Mouse (Mus musculus): Measurements from ENCODE around the gene Tmem132b. TPM values are rescaled to one million over a fixed set of nuclear protein-coding genes. Genes with fewer than 3 reads are reported as not detected.

The Tmem132b gene
- polyA plus RNA-seq, 1 experiment: 0.36 TPM

DNA sequence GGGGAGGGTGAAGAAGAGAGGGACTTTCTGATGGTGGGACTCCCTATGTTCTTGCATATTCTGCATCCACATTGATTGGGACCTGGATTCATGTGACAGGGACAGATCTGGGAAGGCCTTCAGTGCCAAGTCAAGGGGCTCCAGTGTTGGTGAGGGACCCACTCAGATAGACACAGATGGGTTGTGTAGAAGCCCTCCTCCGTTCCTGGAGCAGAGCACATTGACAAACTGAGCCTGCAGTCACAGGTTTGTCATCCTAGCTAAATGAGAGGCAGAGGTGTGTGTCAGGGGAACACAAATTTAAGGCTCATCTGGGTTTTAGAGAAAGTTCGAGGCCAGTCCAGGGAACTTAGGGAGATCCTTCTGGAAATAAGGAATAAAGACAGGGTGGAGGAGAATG lies 51.7 kb downstream of the Tmem132b start:
- no peak overlapping the region for H3K27ac ChIP-seq (replicated peaks; ENCODE audit: low read depth, low read length)
- no peaks in the 10 kb centered on the region for H3K4me1 ChIP-seq (ENCODE audit: control insufficient read depth, insufficient read depth, insufficient read length, low read length)
- H3K4me3 ChIP-seq (ENCODE audit: insufficient read depth, low read depth, low read length): no peak overlapping the region

DNA sequence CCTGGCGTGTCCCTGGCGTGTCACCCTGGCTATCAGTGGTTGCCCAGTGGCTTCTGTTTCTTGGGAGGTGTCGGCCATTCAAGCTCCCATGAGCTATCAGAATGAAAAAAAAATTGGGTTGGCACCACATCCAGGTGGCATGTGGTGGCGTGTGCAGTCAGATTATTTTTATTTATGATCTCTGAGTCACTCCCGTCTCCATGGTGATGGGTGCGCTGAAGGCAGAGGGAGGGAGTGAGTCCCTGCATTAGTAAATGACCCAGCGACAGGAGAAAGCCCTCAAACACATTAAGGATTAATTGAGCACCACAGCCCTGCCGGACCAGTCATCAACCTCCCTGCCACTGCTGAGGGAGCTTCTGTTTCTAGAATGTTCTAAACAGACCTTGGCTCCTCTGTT lies 52.3 kb downstream of the Tmem132b start:
- no peak overlapping the region for H3K4me3 ChIP-seq (ENCODE audit: insufficient read depth, low read depth, low read length)
- H3K27ac ChIP-seq (replicated peaks; ENCODE audit: low read depth, low read length): no peak overlapping the region
- no peaks in the 10 kb centered on the region for H3K4me1 ChIP-seq (ENCODE audit: control insufficient read depth, insufficient read depth, insufficient read length, low read length)

DNA sequence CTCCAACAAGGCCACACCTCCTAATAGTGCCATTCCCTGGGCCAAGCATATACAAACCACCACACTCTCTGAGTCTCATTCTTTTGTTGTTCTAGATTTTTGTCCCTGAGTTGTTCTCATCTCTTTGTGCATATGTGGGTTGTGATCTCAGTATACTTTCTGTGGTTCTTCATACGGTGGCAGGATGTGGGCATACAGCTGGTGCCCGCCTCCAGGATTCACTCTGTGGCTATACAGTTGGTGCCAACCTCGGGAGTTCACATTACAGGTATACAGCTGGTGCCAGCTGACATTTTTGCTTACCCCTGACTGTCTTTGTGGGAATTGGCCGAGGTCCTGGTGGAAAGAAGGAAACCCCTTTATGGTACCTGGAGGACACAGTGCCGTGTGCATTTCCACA lies 53.6 kb downstream of the Tmem132b start:
- H3K4me3 ChIP-seq (ENCODE audit: insufficient read depth, low read depth, low read length): no peak overlapping the region
- no peak overlapping the region for H3K27ac ChIP-seq (replicated peaks; ENCODE audit: low read depth, low read length)
- H3K4me1 ChIP-seq (ENCODE audit: control insufficient read depth, insufficient read depth, insufficient read length, low read length): no peaks in the 10 kb centered on the region; the same call in 1 of the 2 replicates

DNA sequence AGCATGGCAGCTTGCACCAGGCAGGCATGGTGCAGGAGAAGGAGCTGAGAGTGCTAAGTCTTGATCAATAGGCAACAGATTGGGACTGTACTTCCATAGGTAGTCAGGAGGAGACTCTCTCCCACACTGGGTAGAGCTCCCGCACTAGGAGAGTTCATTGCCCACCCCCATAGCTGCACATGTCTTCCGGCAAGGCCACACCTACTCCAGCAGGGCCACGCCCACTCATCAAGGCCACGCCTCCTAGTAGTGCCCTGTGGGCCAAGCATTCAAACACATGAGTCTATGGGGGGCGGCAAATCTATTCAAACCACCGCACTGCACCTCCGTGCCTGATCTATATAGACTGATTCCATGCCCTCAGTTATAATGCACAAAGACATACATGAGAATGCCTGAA lies 56.6 kb downstream of the Tmem132b start:
- Histone ChIP-seq H3K4me3 (ENCODE audit: insufficient read depth, low read depth, low read length) (no peak overlapping the region), H3K4me1 (ENCODE audit: control insufficient read depth, insufficient read depth, insufficient read length, low read length) (no peaks in the 10 kb centered on the region; the same call in 1 of the 2 replicates), H3K27ac (replicated peaks; ENCODE audit: low read depth, low read length) (no peak overlapping the region)

DNA sequence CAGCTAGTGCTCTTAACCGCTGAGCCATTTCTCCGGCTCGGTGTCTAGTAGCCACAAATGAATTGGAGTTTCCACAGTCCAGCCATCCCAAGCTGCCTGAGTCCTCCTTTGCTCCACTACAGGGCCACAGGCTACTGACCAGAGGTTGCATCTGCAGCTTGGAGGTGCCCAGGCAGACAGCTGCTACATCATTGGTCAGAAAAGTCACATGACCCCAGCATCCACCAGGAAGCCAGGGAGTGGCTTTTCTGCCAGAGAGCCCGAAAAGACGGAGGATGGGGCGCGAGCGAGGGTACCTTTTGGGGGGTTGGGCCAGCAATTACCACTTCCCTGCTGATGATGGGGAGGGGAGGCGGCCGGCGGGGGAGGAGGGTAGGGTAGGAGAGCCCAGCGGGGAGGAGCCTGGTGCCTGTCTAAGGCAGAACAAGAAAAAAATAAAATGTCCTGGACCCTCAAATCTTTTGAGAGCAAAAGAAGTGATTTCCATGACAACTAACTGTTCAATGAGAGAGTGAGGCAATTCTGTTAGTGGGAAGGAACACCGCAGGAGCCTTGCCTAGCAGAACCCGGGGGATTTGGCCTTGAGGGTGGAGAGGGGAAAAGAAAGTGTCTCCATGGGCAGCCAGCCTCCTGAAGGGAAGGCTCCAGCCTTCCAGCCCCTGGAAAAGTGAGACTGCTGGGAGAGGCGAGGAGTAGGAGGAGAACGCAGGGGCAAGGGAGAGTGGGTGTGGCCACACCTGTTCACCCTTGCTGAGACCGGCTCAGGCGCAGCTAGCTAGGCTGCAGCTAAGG lies 57.5 kb downstream of the Tmem132b start:
- H3K4me1 ChIP-seq (ENCODE audit: control insufficient read depth, insufficient read depth, insufficient read length, low read length): no peaks in the 10 kb centered on the region; the same call in 1 of the 2 replicates
- no peak overlapping the region for H3K27ac ChIP-seq (replicated peaks; ENCODE audit: low read depth, low read length)
- H3K4me3 ChIP-seq (ENCODE audit: insufficient read depth, low read depth, low read length): no peak overlapping the region

DNA sequence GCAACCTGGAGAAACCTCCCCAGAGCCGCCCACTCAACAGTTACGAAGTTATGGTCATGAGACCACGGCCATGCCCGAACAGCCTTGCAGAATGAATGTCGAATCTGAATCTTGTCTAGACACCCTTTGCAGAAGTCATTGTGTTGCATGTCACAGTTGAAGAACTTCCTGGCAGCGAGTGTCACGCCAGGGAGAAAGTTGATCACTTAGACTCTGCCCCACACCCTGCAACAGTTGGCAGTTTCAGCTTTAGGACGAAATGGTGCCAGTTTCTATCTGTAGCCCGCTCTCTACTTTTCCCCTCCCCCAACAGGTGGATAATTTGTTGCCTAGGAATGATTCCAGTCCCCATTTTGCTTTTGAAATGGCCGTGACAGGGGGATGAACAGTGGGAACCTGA lies 66.5 kb downstream of the Tmem132b start:
- Histone ChIP-seq H3K4me3 (ENCODE audit: insufficient read depth, low read depth, low read length) (no peak overlapping the region), H3K4me1 (ENCODE audit: control insufficient read depth, insufficient read depth, insufficient read length, low read length) (no peaks in the 10 kb centered on the region), H3K27ac (replicated peaks; ENCODE audit: low read depth, low read length) (no peak overlapping the region)

DNA sequence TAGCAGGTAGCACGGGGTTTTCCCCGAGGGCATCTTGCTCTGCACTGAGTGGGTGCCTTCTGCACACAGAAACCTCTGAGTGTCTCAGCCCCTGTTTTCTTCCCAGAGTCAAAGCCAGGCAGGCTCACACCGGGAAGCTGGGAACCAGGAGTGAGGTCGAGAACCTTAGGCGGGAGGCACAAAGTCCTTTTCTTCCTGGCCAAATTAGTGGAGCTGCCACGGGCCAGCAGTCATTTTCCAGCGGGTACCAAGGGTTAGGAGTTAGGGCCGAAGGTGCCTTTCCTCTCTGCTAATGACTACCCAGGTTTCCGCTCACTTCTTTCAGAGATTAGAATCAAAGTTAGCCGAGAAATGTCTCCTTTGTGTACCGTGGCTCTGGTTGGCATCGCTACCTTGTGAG lies 75.6 kb downstream of the Tmem132b start:
- Histone ChIP-seq H3K4me1 (ENCODE audit: control insufficient read depth, insufficient read depth, insufficient read length, low read length) (no peaks in the 10 kb centered on the region), H3K4me3 (ENCODE audit: insufficient read depth, low read depth, low read length) (no peak overlapping the region), H3K27ac (replicated peaks; ENCODE audit: low read depth, low read length) (no peak overlapping the region)

DNA sequence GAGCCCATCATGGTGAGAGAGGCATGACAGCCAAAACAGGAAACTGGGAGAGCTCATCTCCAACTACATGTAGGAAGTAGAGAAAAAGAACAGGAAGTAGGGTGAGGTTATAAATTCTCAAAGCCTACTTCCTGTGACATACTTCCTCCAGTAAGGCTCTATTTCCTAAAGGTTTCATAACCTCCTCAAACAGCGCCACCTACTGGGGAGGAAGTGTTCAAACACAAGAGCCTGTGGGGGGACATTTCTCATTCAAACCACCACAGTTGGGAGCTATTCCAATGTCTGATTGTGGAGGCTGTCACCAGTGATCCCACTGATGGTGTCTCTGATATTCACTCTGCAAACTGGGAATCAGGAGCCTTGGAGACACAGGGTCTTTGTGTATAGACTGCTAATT lies 78.4 kb downstream of the Tmem132b start:
- Histone ChIP-seq H3K4me1 (ENCODE audit: control insufficient read depth, insufficient read depth, insufficient read length, low read length) (no peaks in the 10 kb centered on the region), H3K4me3 (ENCODE audit: insufficient read depth, low read depth, low read length) (no peak overlapping the region), H3K27ac (replicated peaks; ENCODE audit: low read depth, low read length) (no peak overlapping the region)

DNA sequence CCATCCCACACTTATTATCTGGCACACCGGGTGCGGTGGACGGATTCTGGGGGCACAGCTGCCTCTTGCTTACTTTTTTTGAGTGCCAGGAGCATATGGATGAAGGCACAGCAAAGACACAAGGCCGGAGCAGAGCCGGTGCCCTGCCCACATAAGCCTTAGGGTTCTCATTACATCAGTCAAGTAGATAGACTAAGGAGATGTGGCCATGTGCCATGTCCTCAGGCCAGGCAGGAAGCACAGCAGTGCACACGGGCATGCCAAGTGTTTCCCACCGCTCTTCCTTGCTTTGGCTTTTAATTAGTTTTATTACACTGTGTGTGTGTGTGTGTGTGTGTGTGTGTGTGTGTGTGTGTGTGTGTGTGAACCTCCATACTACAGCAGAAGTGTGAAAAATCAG lies 80.9 kb downstream of the Tmem132b start:
- Histone ChIP-seq H3K4me3 (ENCODE audit: insufficient read depth, low read depth, low read length) (no peak overlapping the region), H3K4me1 (ENCODE audit: control insufficient read depth, insufficient read depth, insufficient read length, low read length) (no peaks in the 10 kb centered on the region)

DNA sequence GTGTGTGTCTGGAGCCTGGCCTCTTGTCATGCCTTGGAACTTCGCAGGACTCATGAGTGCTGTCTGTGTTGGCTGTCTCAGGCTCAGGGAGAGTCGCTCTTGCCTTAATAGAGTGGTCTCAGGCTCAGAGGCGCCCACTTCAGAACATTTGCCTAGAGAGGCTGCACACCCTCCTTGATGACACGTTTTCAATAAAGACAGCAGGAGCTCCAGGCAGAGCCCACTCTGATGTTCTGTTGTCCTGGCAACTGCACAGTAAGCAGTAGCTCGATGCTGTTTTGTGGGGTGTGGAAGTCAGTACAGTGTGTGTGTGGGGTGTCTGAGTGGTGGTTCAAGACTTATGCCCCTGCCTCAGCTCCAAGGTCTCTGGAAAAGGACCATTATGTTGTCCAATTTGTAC lies 81.6 kb downstream of the Tmem132b start:
- H3K27ac ChIP-seq (replicated peaks; ENCODE audit: low read depth, low read length): no peak overlapping the region
- H3K4me3 ChIP-seq (ENCODE audit: insufficient read depth, low read depth, low read length): no peak overlapping the region

More for the DNA sequence above, 80.9 kb downstream of the Tmem132b start:
- no peak overlapping the region for H3K27ac ChIP-seq (replicated peaks; ENCODE audit: low read depth, low read length)

DNA sequence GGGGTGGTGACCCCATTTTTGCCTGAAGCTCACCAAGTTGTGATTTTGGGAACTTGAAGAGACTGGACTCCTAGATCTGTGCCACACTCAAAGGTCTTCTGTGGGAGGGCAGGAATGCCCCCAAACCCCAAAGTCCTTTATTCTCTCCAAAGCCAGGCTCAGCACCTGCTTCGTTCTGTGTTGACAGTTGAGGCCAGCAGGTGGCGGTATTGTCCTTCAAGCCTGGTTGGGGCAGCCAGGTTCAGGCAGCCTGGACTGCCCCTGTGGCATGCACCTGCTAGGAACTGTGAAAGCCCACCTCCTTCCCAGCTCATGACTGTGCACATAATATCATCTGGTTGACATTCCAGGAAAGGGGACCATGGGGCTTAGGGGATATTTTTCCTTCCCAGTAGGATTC lies 82.8 kb downstream of the Tmem132b start:
- Histone ChIP-seq H3K4me1 (ENCODE audit: control insufficient read depth, insufficient read depth, insufficient read length, low read length) (no peaks in the 10 kb centered on the region), H3K4me3 (ENCODE audit: insufficient read depth, low read depth, low read length) (no peak overlapping the region), H3K27ac (replicated peaks; ENCODE audit: low read depth, low read length) (no peak overlapping the region)

More for the DNA sequence above, 81.6 kb downstream of the Tmem132b start:
- H3K4me1 ChIP-seq (ENCODE audit: control insufficient read depth, insufficient read depth, insufficient read length, low read length): no peaks in the 10 kb centered on the region

DNA sequence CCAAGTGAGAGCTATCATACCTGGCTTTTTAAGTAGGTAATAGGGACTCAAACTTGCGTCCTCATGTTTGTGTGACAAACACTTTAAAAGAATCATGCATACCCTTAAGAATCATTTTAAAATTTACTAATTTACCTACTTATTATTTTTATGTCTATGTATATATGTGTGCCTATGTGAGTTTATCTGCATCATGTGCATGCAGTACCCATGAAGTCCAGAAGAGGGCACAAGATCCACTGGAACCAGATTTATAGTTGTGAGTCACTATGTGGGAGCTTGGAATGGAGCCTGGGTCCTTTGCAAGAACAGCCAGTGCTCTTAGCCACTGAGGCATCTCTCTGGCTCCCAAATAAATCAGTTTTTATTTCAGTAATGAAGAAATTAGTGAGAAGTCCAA lies 85.5 kb downstream of the Tmem132b start:
- Histone ChIP-seq H3K4me1 (ENCODE audit: control insufficient read depth, insufficient read depth, insufficient read length, low read length) (no peaks in the 10 kb centered on the region), H3K4me3 (ENCODE audit: insufficient read depth, low read depth, low read length) (no peak overlapping the region), H3K27ac (replicated peaks; ENCODE audit: low read depth, low read length) (no peak overlapping the region)

DNA sequence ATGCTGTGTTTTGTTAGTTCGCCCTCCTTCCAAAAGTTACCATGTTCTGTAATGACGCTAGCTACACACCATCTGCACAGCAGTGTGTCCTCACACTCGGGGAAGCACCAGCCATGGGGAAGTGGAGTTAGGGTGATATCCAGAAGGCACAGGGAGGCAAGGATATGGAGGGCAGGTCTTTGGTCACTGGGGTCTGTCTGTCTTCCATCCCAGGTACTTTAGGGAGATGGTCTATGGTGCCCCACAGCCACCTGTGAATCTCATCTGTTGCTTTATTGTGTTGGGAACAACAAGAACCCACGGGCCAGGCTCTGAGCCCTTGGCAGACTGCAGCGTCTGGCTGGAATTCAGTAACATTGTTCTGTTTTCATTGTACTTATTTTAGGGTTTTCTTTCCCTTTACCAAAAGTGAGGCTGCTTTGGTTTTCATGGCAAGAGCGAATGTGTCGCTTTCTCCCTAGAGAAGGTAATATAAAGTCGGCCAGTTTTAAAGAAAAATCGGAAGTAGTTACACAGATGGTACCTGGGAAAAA lies 96.3 kb downstream of the Tmem132b start:
- no peak overlapping the region for H3K27ac ChIP-seq (replicated peaks; ENCODE audit: low read depth, low read length)
- no peaks in the 10 kb centered on the region for H3K4me1 ChIP-seq (ENCODE audit: control insufficient read depth, insufficient read depth, insufficient read length, low read length)
- H3K4me3 ChIP-seq (ENCODE audit: insufficient read depth, low read depth, low read length): no peak overlapping the region

DNA sequence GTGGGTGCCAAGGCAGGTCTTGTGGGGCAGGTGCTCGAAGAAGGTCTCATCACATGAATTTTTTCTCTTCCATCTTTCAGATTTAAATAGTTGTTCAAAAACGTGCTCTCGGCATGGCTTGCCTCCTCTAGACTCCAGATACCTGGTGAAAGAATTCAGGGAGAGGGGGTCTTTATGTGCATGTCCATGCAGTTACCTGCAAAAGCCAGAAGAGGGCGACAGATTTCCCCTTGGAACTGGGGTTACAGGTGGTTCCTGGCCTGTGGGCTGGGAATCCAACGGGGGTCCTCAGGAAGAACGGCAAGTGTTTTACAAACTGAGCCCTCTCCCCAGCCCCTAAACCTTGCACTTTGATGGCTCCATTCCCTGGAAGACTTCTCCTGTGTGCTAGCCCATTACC lies 103.1 kb downstream of the Tmem132b start:
- H3K27ac ChIP-seq (replicated peaks; ENCODE audit: low read depth, low read length): no peak overlapping the region
- H3K4me1 ChIP-seq (ENCODE audit: control insufficient read depth, insufficient read depth, insufficient read length, low read length): no peaks in the 10 kb centered on the region
- no peak overlapping the region for H3K4me3 ChIP-seq (ENCODE audit: insufficient read depth, low read depth, low read length)

DNA sequence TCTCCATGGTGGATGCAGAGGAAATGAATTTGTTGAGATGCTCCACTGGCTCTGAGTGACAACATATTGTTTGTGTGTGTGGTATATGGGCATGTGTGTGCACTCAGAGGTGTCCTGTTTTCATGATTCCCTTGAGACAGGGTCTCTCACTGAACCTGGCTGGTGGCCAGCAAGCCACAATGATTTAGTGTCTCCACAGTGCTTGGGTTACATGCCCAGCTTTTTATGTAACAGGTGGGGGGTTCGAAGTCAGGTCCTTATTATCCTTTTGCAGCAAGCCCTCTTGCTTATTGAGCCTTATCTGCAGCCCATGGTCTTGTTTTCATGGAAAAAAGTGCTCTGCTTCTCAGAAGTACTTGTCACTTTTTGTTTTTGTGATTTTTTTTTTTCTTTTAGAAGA lies 109.4 kb downstream of the Tmem132b start:
- no peak overlapping the region for H3K27ac ChIP-seq (replicated peaks; ENCODE audit: low read depth, low read length)

DNA sequence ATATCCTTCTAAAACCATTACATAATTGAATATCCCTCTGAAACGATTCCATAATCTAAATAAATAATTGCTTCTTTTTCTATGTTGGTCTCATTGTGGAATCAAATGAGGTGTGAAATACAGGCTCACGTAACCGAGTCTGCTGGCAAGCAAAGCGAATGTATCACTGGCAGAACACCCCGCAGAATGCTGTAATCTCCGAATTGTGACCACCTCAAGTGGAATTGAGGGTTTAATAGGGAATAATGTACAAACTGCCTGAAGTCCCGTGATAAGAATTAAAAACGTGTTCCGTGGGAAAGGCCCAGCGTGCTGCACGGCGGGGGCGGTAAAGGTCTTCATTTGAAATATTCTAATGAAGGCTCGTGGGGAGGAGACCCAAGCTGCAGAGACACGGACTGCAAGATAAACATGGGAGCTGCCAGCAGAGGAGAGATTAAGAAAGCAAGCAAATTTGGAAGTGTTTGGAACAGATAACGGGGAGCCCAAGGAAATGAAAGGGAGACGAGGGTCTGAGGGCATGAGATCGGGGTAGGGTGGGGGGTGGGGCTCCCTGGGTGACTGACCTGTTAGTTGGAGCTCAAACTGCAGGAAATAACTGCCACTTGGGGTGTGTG lies 110.1 kb downstream of the Tmem132b start:
- H3K4me3 ChIP-seq (ENCODE audit: insufficient read depth, low read depth, low read length): no peak overlapping the region
- H3K27ac ChIP-seq (replicated peaks; ENCODE audit: low read depth, low read length): no peak overlapping the region
- no peaks in the 10 kb centered on the region for H3K4me1 ChIP-seq (ENCODE audit: control insufficient read depth, insufficient read depth, insufficient read length, low read length)

More for the DNA sequence above, 109.4 kb downstream of the Tmem132b start:
- Histone ChIP-seq H3K4me3 (ENCODE audit: insufficient read depth, low read depth, low read length) (no peak overlapping the region), H3K4me1 (ENCODE audit: control insufficient read depth, insufficient read depth, insufficient read length, low read length) (no peaks in the 10 kb centered on the region)

Measured in brown adipose tissue, adult 24 weeks (tissue).